Mouse (Mus musculus) kidney, postnatal 36 days (tissue): ENCODE measurements at regions not wholly inside any gene's neighbourhood (a gene's known extent, or its start where the extent isn't known, plus 50 kb on each side); places are given as distances from the start of the nearest gene placed in this dataset.
A peak's percentile ranks its signal among the peaks of the same experiment; 100 is the strongest.

Experiments used
- DNase-seq, 2 experiments: peaks; one replicate each; pipeline ENCODE4 v3.0.0; 2021 to 2022; ENCODE audit warnings: mixed read lengths in 2 of 2

- DNase-seq: no peak
Measured at GRCm38 (mm10) chr8:126675153-126675552, 81.4 kb upstream of the Irf2bp2 start.

- no peak for DNase-seq
Measured at GRCm38 (mm10) chr8:126673038-126673740, 79.4 kb upstream of the Irf2bp2 start.

GRCm38 (mm10) chr8:126671594-126671993 is 77.8 kb upstream of the Irf2bp2 start:
- DNase-seq: no peak

GRCm38 (mm10) chr8:126669919-126670318 is 76.1 kb upstream of the Irf2bp2 start:
- no peak for DNase-seq

GRCm38 (mm10) chr8:126669154-126669553 is 75.4 kb upstream of the Irf2bp2 start:
- peak; percentile 49 to 69 for DNase-seq

GRCm38 (mm10) chr8:126668657-126669025 is 74.9 kb upstream of the Irf2bp2 start:
- DNase-seq: no peak

- DNase-seq: peak; percentile 84 to 95
Measured at GRCm38 (mm10) chr8:126667721-126668656, 74.2 kb upstream of the Irf2bp2 start.

GRCm38 (mm10) chr8:126667086-126667720 is 73.4 kb upstream of the Irf2bp2 start:
- peak; percentile 36 to 54 for DNase-seq

GRCm38 (mm10) chr8:126666327-126667085 is 72.7 kb upstream of the Irf2bp2 start:
- peak; percentile 100 for DNase-seq

- peak; percentile 70 to 85 for DNase-seq
Measured at GRCm38 (mm10) chr8:126665581-126666241, 71.9 kb upstream of the Irf2bp2 start.

- no peak for DNase-seq
Measured at GRCm38 (mm10) chr8:126664891-126665290, 71.1 kb upstream of the Irf2bp2 start.

GRCm38 (mm10) chr8:126662797-126663784 is 69.3 kb upstream of the Irf2bp2 start:
- DNase-seq: peak; percentile 68 to 77

- DNase-seq: peak; percentile 49 to 51
Measured at GRCm38 (mm10) chr8:126662151-126662550, 68.4 kb upstream of the Irf2bp2 start.

- DNase-seq: peak in 1 of 2 experiments; percentile 35
Measured at GRCm38 (mm10) chr8:126661511-126662142, 67.8 kb upstream of the Irf2bp2 start.

GRCm38 (mm10) chr8:126660658-126661316 is 67.0 kb upstream of the Irf2bp2 start:
- DNase-seq: peak in 1 of 2 experiments; percentile 41

GRCm38 (mm10) chr8:126659691-126660657 is 66.2 kb upstream of the Irf2bp2 start:
- DNase-seq: peak; percentile 26 to 63

GRCm38 (mm10) chr8:126657546-126657945 is 63.8 kb upstream of the Irf2bp2 start:
- DNase-seq: no peak

- peak; percentile 59 to 69 for DNase-seq
Measured at GRCm38 (mm10) chr8:126656554-126657260, 62.9 kb upstream of the Irf2bp2 start.
